Mouse (Mus musculus) adrenal gland, adult 8-10 months (tissue): Measurements from ENCODE around the gene Cfap77. TPM values are rescaled to one million over a fixed set of nuclear protein-coding genes. Genes with fewer than 3 reads are reported as not detected.
"Not testable (repeated sequence)": the region's sequence is repeated elsewhere in the genome, so short reads cannot be mapped to it uniquely, and the experiment has no call there.

Experiments used
- DNase-seq: peaks from one replicate; pipeline ENCODE4 v3.0.0; 2022
- total RNA-seq, 4 experiments: library from RNA; stranded (reverse); gene quantifications; 2 replicates each; pipeline ENCODE4 v1.2.4; 2022

The Cfap77 gene
- total RNA-seq = 1 to 10 TPM in 2 of 4 experiments, under 1 TPM in 2; 0.44 to 1.6 (median 0.93) TPM

- DNase-seq = peak; percentile 36
Observed at GRCm38 (mm10) chr2:29054991-29055390, at the start of gene Cfap77. Cfap77 (minus strand) TSS chr2:29055066.

GRCm38 (mm10) chr2:29102416-29103377 lies 47.8 kb upstream of the Cfap77 start:
- DNase-seq = not testable (repeated sequence)

- DNase-seq = no peak
Observed at GRCm38 (mm10) chr2:29100822-29101534, 46.1 kb upstream of the Cfap77 start.

GRCm38 (mm10) chr2:29099646-29100045 lies 44.8 kb upstream of the Cfap77 start:
- DNase-seq = no peak

- DNase-seq = no peak
Observed at GRCm38 (mm10) chr2:29098786-29099185, 43.9 kb upstream of the Cfap77 start.

DNA sequence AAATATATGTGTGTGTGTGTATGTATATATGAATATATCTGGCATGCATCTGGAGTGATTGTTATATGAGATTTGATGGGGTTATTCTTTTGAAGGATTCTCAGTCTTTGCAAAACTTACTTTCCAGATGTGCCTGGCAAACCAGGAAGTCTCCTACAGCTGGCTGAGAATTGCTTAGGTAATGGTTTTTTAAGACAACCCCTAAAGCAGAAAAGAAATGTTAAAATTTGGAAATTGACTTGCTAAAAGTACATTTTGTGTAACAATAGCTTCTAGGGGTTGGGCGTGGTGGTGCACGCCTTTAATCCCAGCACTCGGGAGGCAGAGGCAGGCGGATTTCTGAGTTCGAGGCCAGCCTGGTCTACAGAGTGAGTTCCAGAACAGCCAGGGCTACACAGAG lies 43.1 kb upstream of the Cfap77 start:
- DNase-seq = not testable (repeated sequence)

DNA sequence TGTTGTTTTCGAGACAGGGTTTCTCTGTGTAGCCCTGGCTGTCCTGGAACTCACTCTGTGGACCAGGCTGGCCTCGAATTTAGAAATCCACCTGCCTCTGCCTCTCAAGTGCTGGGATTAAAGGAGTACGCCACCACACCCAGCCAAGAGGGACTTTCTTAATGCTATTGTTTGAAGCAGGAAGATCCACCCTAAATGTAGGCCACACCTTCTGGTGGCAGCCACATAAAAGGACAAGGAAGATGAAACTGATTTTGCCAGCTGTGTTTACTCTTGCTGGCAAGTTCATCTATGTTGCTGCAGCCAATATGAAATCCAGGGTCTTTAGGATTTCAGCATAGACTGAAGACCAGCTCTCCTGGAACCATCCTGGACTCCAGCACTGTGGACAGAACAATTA lies 42.6 kb upstream of the Cfap77 start:
- DNase-seq = no peak

DNA sequence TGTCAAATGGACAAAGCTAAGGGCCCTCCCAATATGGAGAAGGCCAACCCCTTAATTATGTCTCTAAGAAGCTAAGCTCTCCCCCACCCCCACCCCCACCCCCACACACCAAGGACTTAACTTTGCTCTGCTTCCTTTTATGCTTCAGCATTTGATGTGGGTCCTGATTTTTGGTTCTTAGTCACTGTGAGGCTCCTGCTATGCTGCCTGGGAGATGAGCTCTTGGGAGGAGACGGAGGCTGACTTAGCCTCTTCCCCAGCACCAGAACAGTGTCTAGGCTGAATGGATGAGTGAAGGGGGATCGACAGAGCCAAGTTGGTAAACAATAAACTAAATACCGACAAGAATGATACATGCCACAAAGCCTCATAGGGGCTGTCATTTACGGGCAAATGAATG lies 41.9 kb upstream of the Cfap77 start:
- DNase-seq = no peak

DNA sequence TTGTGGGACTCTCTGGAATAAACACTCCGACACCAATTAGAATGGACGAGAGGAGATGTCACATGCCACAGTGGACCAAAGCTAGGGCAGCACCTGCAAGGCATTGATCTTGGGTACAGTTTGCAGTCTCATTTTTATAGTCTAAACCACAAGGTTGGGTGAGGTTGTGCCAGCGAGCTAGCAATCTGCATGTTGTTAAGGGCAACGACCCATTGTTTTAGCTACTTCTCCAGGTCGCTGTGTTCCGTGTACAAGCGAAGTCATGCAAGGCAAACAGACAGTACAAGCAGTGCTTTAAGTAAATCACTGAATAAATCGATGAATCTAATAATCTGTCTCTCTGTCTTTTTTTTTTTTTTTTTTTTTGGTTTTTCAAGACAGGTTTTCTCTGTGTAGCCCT lies 40.8 kb upstream of the Cfap77 start:
- no peak for DNase-seq

DNA sequence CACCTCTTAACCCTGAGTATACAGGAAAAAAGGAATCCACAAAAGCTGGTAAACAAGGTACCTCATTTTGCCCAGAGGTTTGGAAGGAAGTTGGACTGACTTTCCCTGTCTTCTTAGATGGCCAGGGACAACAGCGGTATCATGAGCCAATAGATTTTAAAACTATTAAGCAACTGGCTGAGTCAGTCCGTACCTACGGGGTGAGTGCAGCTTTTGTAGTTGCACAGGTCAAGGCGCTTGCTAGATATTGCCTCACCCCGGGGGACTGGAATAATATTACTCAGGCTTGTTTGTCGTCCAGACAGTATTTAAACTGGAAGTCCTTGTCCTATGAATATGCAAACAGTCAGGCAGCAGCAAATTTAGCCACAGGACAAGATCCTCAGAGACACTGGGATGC lies 34.4 kb upstream of the Cfap77 start:
- DNase-seq = peak; percentile 63

- no peak for DNase-seq
Observed at GRCm38 (mm10) chr2:29086026-29086425, 31.2 kb upstream of the Cfap77 start.

DNA sequence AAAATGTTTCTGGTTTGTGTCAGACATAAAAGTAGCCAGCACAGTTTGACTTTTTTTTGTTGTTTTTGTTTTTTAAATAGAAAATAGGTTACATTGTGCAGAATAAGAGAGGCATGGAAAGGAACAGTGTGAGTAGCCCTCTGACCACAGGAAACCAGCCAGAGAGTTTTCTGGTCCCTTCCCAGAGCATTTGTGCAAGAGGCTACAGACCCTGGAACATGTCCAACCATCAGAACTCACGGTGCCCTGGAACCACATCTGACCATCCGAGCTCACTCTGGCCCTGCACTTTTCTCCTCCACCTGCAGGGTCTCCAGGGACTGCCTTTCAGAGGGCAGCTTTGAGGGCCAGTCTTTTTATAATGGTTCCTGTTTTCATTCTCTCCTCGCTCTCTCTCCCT lies 27.1 kb upstream of the Cfap77 start:
- DNase-seq = no peak

GRCm38 (mm10) chr2:29076226-29076625 lies 21.4 kb upstream of the Cfap77 start:
- no peak for DNase-seq

DNA sequence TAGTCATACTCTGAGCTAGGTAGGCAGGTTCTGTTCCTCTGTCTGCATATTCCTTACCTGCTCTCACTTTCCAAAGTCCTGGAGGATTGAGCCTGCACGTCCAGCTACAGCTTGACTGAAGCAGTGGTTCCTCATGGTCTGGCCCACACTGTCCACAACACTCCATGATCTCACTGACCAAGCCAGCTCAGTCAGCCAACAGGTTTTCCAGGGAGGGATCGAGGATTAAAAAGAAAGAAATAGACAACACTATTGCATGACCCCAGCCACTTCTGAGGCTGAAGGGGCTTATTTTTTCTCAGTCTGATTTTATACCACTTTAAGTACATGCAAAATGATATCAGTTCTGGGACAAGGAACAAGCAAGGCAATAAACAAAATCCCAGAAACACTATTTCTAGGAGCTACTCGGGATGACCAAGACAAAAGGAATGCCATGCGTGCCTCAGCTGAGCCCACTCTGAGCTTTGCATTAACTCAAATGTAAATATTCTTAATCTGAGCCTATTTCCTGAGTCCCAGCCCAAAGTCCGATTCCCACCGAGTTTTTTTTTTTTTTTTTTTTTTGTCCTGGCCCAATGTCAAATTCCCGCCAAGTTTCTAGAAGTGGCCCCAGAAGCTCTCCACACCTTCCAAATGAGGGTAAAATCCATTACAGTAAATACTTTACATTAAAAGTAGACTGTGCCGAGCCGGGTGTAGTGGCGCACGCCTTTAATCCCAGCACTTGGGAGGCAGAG lies 20.6 kb upstream of the Cfap77 start:
- DNase-seq = no peak

- no peak for DNase-seq
Observed at GRCm38 (mm10) chr2:29074676-29075075, 19.8 kb upstream of the Cfap77 start.

GRCm38 (mm10) chr2:29066410-29066809 lies 11.5 kb upstream of the Cfap77 start:
- no peak for DNase-seq

DNA sequence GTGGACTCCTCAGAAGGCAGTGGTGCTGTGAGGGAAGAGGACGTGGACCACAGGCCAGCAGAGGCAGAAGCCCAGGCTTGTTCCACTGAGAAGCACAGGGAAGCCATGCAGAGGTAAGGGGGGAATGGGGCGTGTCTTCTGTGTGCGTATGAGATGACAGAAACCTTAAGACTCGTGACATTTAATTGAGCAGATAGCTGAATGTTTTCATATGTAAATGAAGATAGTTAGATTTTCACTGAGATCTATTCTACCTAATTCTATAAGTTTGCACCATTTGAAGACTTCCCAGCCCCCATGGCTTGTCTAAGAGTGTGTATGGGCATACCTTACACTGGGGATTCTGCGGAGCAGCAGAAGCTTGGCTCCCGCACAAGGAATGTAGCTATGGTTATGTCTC lies 10.9 kb upstream of the Cfap77 start:
- DNase-seq = no peak

GRCm38 (mm10) chr2:29060135-29060597 lies 5.3 kb upstream of the Cfap77 start, which contains the start of gene Ttf1:
Ttf1 (plus strand) TSS chr2:29060262.
- DNase-seq = peak; percentile 84

DNA sequence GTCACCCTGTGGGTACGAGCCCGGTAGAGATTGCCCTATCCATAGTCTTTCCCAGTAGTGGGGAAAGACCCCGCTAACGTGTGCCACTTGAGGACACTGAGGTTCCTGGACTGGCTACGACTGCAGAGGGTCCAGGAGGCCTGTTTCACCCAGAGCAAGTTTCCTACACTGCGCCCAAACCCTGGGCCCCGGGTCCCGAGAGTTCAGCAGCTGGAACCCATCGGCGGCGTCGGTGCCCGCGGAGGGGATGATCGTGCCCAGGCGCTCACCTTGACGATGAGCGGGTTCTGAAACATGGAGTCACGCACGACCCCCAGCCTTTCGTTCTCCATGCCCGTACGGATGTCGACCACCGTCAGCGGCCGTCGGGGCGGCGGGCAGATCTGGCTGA lies 326 bp downstream of the Cfap77 start:
- DNase-seq = no peak

GRCm38 (mm10) chr2:29053802-29054544 lies 893 bp downstream of the Cfap77 start:
- DNase-seq = no peak

GRCm38 (mm10) chr2:29052943-29053454 lies 1.9 kb downstream of the Cfap77 start:
- no peak for DNase-seq

DNA sequence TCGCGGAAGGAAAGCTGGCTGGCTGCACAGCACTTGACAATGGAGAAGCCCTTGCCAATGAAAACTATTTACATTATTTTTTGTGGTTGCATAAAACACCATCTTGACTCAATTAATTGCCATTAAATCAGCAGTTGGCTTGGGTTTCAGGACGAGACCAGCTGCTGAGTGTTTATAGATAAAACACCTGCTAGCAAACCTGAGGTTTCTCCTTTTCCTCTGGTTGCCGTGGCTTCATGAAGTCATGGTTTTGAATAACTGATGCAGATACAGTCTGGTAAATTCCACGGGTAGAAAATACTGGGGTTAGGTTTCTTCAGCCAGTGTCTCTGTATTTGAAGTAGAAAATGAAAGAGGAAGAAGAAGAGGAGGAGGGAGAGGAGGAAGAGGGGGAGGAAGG lies 2.9 kb downstream of the Cfap77 start:
- DNase-seq = no peak
